Mouse (Mus musculus) urinary bladder, postnatal 10 days (tissue): Measurements from ENCODE around the gene Cyth3.

Source experiments
- DNase-seq: peaks from one replicate; pipeline ENCODE4 v3.0.0; 2022; ENCODE audit warnings: low spot score

Cyth3 gene

GRCm38 (mm10) chr5:143616116-143616515 is 6.1 kb upstream of the Cyth3 start:
- no peak for DNase-seq

GRCm38 (mm10) chr5:143616657-143617329 is 5.5 kb upstream of the Cyth3 start:
- DNase-seq = no peak

GRCm38 (mm10) chr5:143617487-143618209 is 4.6 kb upstream of the Cyth3 start:
- no peak for DNase-seq

GRCm38 (mm10) chr5:143618585-143618984 is 3.7 kb upstream of the Cyth3 start:
- DNase-seq = no peak

GRCm38 (mm10) chr5:143620196-143620595 is 2.1 kb upstream of the Cyth3 start:
- DNase-seq = no peak

- DNase-seq = no peak
Measured at GRCm38 (mm10) chr5:143620941-143621340, 1.3 kb upstream of the Cyth3 start.

- no peak for DNase-seq
Measured at GRCm38 (mm10) chr5:143622623-143623150, 440 bp downstream of the Cyth3 start.

- DNase-seq = no peak
Measured at GRCm38 (mm10) chr5:143623356-143624295, 1.4 kb downstream of the Cyth3 start.

- DNase-seq = no peak
Measured at GRCm38 (mm10) chr5:143624449-143624848, 2.2 kb downstream of the Cyth3 start.

- no peak for DNase-seq
Measured at GRCm38 (mm10) chr5:143625497-143625896, 3.2 kb downstream of the Cyth3 start.

- DNase-seq = no peak
Measured at GRCm38 (mm10) chr5:143625940-143626588, 3.8 kb downstream of the Cyth3 start.

- DNase-seq = no peak
Measured at GRCm38 (mm10) chr5:143627507-143627906, 5.3 kb downstream of the Cyth3 start.

GRCm38 (mm10) chr5:143627926-143628325 is 5.7 kb downstream of the Cyth3 start:
- no peak for DNase-seq

- DNase-seq = no peak
Measured at GRCm38 (mm10) chr5:143629686-143630085, 7.4 kb downstream of the Cyth3 start.

GRCm38 (mm10) chr5:143630214-143630613 is 8.0 kb downstream of the Cyth3 start:
- no peak for DNase-seq

GRCm38 (mm10) chr5:143630738-143631137 is 8.5 kb downstream of the Cyth3 start:
- DNase-seq = no peak

GRCm38 (mm10) chr5:143631559-143631958 is 9.3 kb downstream of the Cyth3 start:
- DNase-seq = no peak

- no peak for DNase-seq
Measured at GRCm38 (mm10) chr5:143632674-143633557, 10.7 kb downstream of the Cyth3 start.

- DNase-seq = no peak
Measured at GRCm38 (mm10) chr5:143633558-143633871, 11.3 kb downstream of the Cyth3 start.

- no peak for DNase-seq
Measured at GRCm38 (mm10) chr5:143633877-143634276, 11.6 kb downstream of the Cyth3 start.

- DNase-seq = no peak
Measured at GRCm38 (mm10) chr5:143634550-143635112, 12.4 kb downstream of the Cyth3 start.
